Mouse (Mus musculus) erythroblast, embryonic 14.5 days (primary cell): ENCODE results near the gene Vps26c.

ENCODE experiments used
- GATA1 ChIP-seq: IDR thresholded peaks from 2 replicates; pipeline ENCODE4 v1.6.1; 2012; ENCODE audit warnings: low read length, inconsistent platforms, mixed read lengths
- TAL1 ChIP-seq: IDR thresholded peaks from 3 replicates; pipeline ENCODE4 v1.6.1; 2012; ENCODE audit warnings: low read length, inconsistent platforms, mixed read lengths

DNA sequence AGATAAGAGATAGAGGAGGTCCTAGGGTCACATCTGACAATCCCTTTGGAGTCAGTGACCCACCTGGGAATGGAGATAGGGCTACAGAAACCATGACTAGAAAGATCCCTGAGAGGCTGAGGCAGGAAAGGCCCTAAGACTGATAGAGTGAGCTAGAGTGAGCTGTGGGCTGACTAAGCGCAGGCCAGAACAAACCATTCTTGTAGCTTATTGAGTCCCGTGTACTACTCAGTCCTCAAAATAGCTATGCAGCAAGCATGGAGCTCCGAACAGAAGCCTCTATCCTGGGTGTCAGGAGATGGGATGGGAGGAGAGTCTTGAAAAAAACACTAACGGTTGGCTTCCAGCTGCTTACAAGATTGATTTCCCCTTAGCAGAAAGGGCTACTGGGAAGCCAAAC lies 4.6 kb upstream of the Vps26c start:
- TF ChIP-seq GATA1, result no peak
- TF ChIP-seq TAL1, result no peak
